Mouse (Mus musculus): ENCODE data around the gene Rpia.

- no peak for TF ChIP-seq CTCF (IDR thresholded peaks at IDR 0.05; ENCODE audit: low read depth)
- TF ChIP-seq EP300 (IDR thresholded peaks at IDR 0.05; ENCODE audit: low read depth), result no peak
Observed at GRCm38 (mm10) chr6:70765076-70765475, 27.0 kb downstream of the Rpia start.

Data from liver, embryonic 14.5 days (tissue).